Mouse (Mus musculus): ENCODE data around the gene Apbb2. TPM values are rescaled to one million over a fixed set of nuclear protein-coding genes. Genes with fewer than 3 reads are reported as not detected.

Gene Apbb2
- polyA plus RNA-seq, 1 experiment from 2014 or later, result 33.6 TPM

GRCm38 (mm10) chr5:66253219-66253618, 365.4 kb downstream of the Apbb2 start:
- WGBS, result 57% methylated on average over 5 of the region's 5 CpGs

More at GRCm38 (mm10) chr5:66253219-66253618, 365.4 kb downstream of the Apbb2 start:
- no peak for ATAC-seq (ENCODE audit: insufficient read depth, low FRiP score, low read depth)
- Histone ChIP-seq H3K36me3 (no peaks in the 10 kb centered on the region), H3K9me3 (no peaks in the 10 kb centered on the region), H3K4me2 (no peak overlapping the region), H3K4me1 (no peaks in the 10 kb centered on the region), H3K4me3 (replicated peaks) (no peak overlapping the region), H3K27me3 (replicated peaks) (no peaks in the 10 kb centered on the region), H3K9ac (no peak overlapping the region), H3K27ac (no peak overlapping the region)

Other genes starting within 250 kb of the Apbb2 start
- gene Uchl1, start 57.3 kb upstream of the Apbb2 start, polyA plus RNA-seq (2015; fragmentation: Nextera tagmentation; extraction: Ambion mirVana), result 76.8 and 89.5 TPM in 2 replicates
- 10.8 and 11.3 TPM in 2 replicates for gene Limch1, start 127.0 kb upstream of the Apbb2 start, polyA plus RNA-seq (2015; fragmentation: Nextera tagmentation; extraction: Ambion mirVana)

Measured in stomach, embryonic 15.5 days (tissue).